Mouse (Mus musculus): Measurements from ENCODE around the gene Cdh13.

- TF ChIP-seq POLR2A (IDR thresholded peaks at IDR 0.05; ENCODE audit: borderline replicate concordance, control insufficient read depth, low read depth, low read length) = no peak
- no peak for TF ChIP-seq CTCF (IDR thresholded peaks at IDR 0.05; ENCODE audit: control insufficient read depth, insufficient read depth, low read length)
These were observed 280.5 kb downstream of the Cdh13 start for GRCm38 (mm10) chr8:118564024-118564423.

Data from bone marrow, adult 2 months (tissue).